17 mouse cellular contexts compared by ENCODE assay signal in the genomic region with DNA sequence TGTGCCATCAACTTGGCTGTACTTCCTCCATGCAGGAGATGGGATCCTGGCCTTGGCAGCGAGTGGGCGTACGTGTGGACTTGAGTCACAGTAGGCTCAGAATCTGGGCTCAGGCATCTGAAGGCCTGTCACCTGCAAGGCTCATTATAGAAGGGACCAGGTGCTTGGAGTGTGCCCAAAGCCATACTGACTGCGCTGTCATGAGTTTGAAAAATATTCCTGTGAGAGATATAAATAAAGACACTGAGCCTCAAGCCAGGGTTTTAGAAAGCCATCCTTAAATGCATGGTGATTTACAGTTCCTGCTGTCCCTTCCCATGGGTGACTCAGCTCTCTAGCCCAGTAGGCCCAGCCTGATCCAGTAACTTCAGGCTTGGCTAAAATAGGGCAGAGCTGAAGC. TPM values are rescaled to one million over a fixed set of nuclear protein-coding genes. Genes with fewer than 3 reads are reported as not detected.
DNase-seq lines count a peak whose midpoint lies in the region; ATAC-seq and TF ChIP-seq lines count a peak whose summit lies in the region.
"Had no signal": no experiment of that assay in that cellular context is flagged by ENCODE, and none has a peak within 500 bp of the region (broad histone marks: within the 10 kb centered on the region; RNA-seq: fewer than 3 reads in every experiment).

No protein-coding gene starts in this region.

- no peak for ATAC-seq in limb, embryonic 14.5 days (ENCODE audit: low FRiP score, low read depth)
- no peak for ATAC-seq in forebrain, embryonic 11.5 days (replicated peaks; ENCODE audit: low FRiP score)
- no peak for ATAC-seq in liver, embryonic 12.5 days
- ATAC-seq: forebrain, embryonic 14.5 days; Patski had no signal

- no peaks in the 10 kb centered on the region for H3K27me3 ChIP-seq in limb, embryonic 14.5 days (ENCODE audit: control insufficient read depth, insufficient read depth, low read length)
- no peaks in the 10 kb centered on the region for H3K27me3 ChIP-seq in forebrain, embryonic 11.5 days (ENCODE audit: control insufficient read depth, insufficient read depth, low read length)
- H3K27me3 ChIP-seq in liver, embryonic 12.5 days (replicated peaks) = peaks cover 3% of the 10 kb centered on the region; the same call in 1 of the 2 replicates
- H3K27me3 ChIP-seq: Patski had no signal

- peaks cover 27% of the 10 kb centered on the region for H3K4me1 ChIP-seq in limb, embryonic 14.5 days (ENCODE audit: control insufficient read depth, insufficient read depth, low read length)
- 0 out of 2 replicates have a peak, but pooled peaks cover 2% of the 10 kb centered on the region for H3K4me1 ChIP-seq in forebrain, embryonic 11.5 days (replicated peaks; ENCODE audit: control insufficient read depth, insufficient read depth, low read length)
- H3K4me1 ChIP-seq in liver, embryonic 12.5 days = no peaks in the 10 kb centered on the region

- H3K27ac ChIP-seq in limb, embryonic 14.5 days (replicated peaks; ENCODE audit: low read depth, low read length) = no peak overlapping the region
- H3K27ac ChIP-seq in forebrain, embryonic 11.5 days (ENCODE audit: low read depth, low read length) = no peak overlapping the region
- no peak overlapping the region for H3K27ac ChIP-seq in liver, embryonic 12.5 days
- H3K27ac ChIP-seq: layer of hippocampus, adult 2 months had no signal

- H3K4me3 ChIP-seq in limb, embryonic 14.5 days (replicated peaks; ENCODE audit: low read length) = no peak overlapping the region
- no peak overlapping the region for H3K4me3 ChIP-seq in forebrain, embryonic 11.5 days (ENCODE audit: low read depth, low read length)
- H3K4me3 ChIP-seq in liver, embryonic 12.5 days = no peak overlapping the region
- H3K4me3 ChIP-seq: layer of hippocampus, adult 2 months had no signal

- no peak overlapping the region for H3K4me2 ChIP-seq in limb, embryonic 14.5 days (replicated peaks; ENCODE audit: low read depth, low read length, severe bottlenecking)
- H3K4me2 ChIP-seq in forebrain, embryonic 11.5 days (ENCODE audit: low read depth, low read length, severe bottlenecking) = no peak overlapping the region
- no peak overlapping the region for H3K4me2 ChIP-seq in liver, embryonic 12.5 days

- H3K9ac ChIP-seq in limb, embryonic 14.5 days (ENCODE audit: low read depth, low read length, severe bottlenecking) = no peak overlapping the region
- no peak overlapping the region for H3K9ac ChIP-seq in forebrain, embryonic 11.5 days (ENCODE audit: low read length)
- H3K9ac ChIP-seq in liver, embryonic 12.5 days = no peak overlapping the region

- H3K9me3 ChIP-seq in limb, embryonic 14.5 days (ENCODE audit: control insufficient read depth, low read length) = no peaks in the 10 kb centered on the region
- H3K9me3 ChIP-seq in forebrain, embryonic 11.5 days (ENCODE audit: control insufficient read depth, low read length) = no peaks in the 10 kb centered on the region
- H3K9me3 ChIP-seq in liver, embryonic 12.5 days (replicated peaks) = no peaks in the 10 kb centered on the region

- 65% methylated on average over 4 of the region's 4 CpGs for WGBS in limb, embryonic 14.5 days
- WGBS in forebrain, embryonic 11.5 days = 87% methylated on average over 4 of the region's 4 CpGs
- WGBS in liver, embryonic 12.5 days (ENCODE audit: insufficient replicate concordance) = 71% methylated on average over 4 of the region's 4 CpGs

- TF ChIP-seq POLR2A in limb, embryonic 14.5 days (IDR thresholded peaks at IDR 0.05; ENCODE audit: borderline replicate concordance, extremely low read depth, insufficient read depth, insufficient read length) = no peak

- no peaks in the 10 kb centered on the region for H3K36me3 ChIP-seq in limb, embryonic 14.5 days (ENCODE audit: control insufficient read depth, insufficient read depth, low read length)
- no peaks in the 10 kb centered on the region for H3K36me3 ChIP-seq in forebrain, embryonic 11.5 days (ENCODE audit: control insufficient read depth, insufficient read depth, low read length)
- H3K36me3 ChIP-seq in liver, embryonic 12.5 days = no peaks in the 10 kb centered on the region

- DNase-seq in frontal cortex, adult 2 months (ENCODE audit: extremely low spot score in 1 of 2, low spot score in 1 of 2) = peak; percentile 60 to 68
- DNase-seq in frontal cortex, postnatal 25 days (ENCODE audit: low spot score in 2 of 2) = no peak
- DNase-seq in adrenal gland, postnatal 25 days = peak; percentile 6
- DNase-seq in cerebellum, postnatal 14 days = peak; percentile 60 to 66
- DNase-seq in limb, embryonic 14.5 days (ENCODE audit: low spot score) = peak; percentile 36
- no peak for DNase-seq in forebrain, embryonic 11.5 days (ENCODE audit: low spot score)
- no peak for DNase-seq in kidney, adult 8-10 months
- DNase-seq: lung, adult 18-20 months had no signal

RNA-seq across cellular contexts. Expression of a gene that starts 49.3 kb away (rescaled TPM):
- polyA plus RNA-seq in frontal cortex, adult 2 months (2012; rRNA removed) = not detected in 2 replicates
- not detected in 2 replicates for total RNA-seq in adrenal gland, postnatal 25 days (2021)
- not detected in 2 replicates for polyA plus RNA-seq in limb, embryonic 14.5 days (2012; rRNA removed)
- polyA plus RNA-seq in limb, embryonic 14.5 days (2014; fragmentation: Nextera tagmentation; extraction: Ambion mirVana) = not detected in 2 replicates
- polyA plus RNA-seq in forebrain, embryonic 11.5 days (2014; fragmentation: Nextera tagmentation; extraction: Ambion mirVana) = not detected in 2 replicates
- polyA plus RNA-seq in liver, embryonic 12.5 days (2016; fragmentation: Nextera tagmentation; extraction: Ambion mirVana) = not detected in 2 replicates
- total RNA-seq: layer of hippocampus, adult 2 months had no signal
- polyA plus RNA-seq: brain, embryonic 14.5 days; embryonic facial prominence, embryonic 11.5 days; forebrain, embryonic 14.5 days; heart, embryonic 16.5 days; intestine, embryonic 14.5 days; neural tube, embryonic 14.5 days; Patski had no signal

Comparison
In these comparisons a context has a peak if more than half of its experiments do, and no peak if none do; other contexts are left out.
1. DNase-seq: peak in frontal cortex, adult 2 months (2 of 2), adrenal gland, postnatal 25 days (single experiment), cerebellum, postnatal 14 days (2 of 2) and limb, embryonic 14.5 days (single experiment); none in frontal cortex, postnatal 25 days (0 of 2), forebrain, embryonic 11.5 days (single experiment) and kidney, adult 8-10 months (0 of 2).